Mouse (Mus musculus) neural tube, embryonic 14.5 days (tissue): ENCODE data around the gene Islr. TPM values are rescaled to one million over a fixed set of nuclear protein-coding genes. Genes with fewer than 3 reads are reported as not detected.

ENCODE experiments used
- microRNA-seq: library from miRNA; unstranded; fragments of <30 nt; microRNA quantifications from one replicate; pipeline ENCODE4, GENCODE M21; 2016
- polyA plus RNA-seq: library from polyadenylated mRNA; unstranded; fragments of >200 nt; fragmentation: Nextera tagmentation; extraction: Ambion mirVana; gene quantifications from 2 replicates; pipeline ENCODE4 v1.2.1, GENCODE M21; 2014

The Islr gene
- polyA plus RNA-seq, 1 experiment from 2014 or later, result 1.5 TPM

Small RNA genes lying within 50 kb of the gene (microRNA-seq; reads per million reads assigned to microRNA genes)
- not detected for gene Mir6385

Other genes starting within 250 kb of the Islr start
- gene Cyp11a1, start 197.9 kb downstream of the Islr start, polyA plus RNA-seq, result 0.43 and 0.71 TPM in 2 replicates
- gene Stra6, start 140.5 kb downstream of the Islr start, polyA plus RNA-seq, result 6.0 and 28.4 TPM in 2 replicates
- gene Ccdc33, start 85.5 kb downstream of the Islr start, polyA plus RNA-seq, result 0.13 TPM in 1 of 2 replicates, not detected in the other
- 13.2 and 13.5 TPM in 2 replicates for gene Islr2, start within 50 bp of the Islr start, polyA plus RNA-seq
- 2.7 and 3.3 TPM in 2 replicates for gene Pml, start 45.5 kb upstream of the Islr start, polyA plus RNA-seq
- gene Stoml1, start 48.9 kb upstream of the Islr start, polyA plus RNA-seq, result 112 and 129 TPM in 2 replicates
- 1.2 and 8.6 TPM in 2 replicates for gene Loxl1, start 108.9 kb upstream of the Islr start, polyA plus RNA-seq
- gene Tbc1d21, start 166.1 kb upstream of the Islr start, polyA plus RNA-seq, result not detected in 2 replicates